Mouse (Mus musculus) MEL (cell line): ENCODE results near the gene Arrb1.

ENCODE experiments used
- BHLHE40 ChIP-seq: IDR thresholded peaks from 2 replicates; pipeline ENCODE4 v1.6.1; 2012; ENCODE audit warnings: low read depth, mild to moderate bottlenecking, inconsistent platforms, low read length, improper control_type of control experiment, borderline replicate concordance
- CHD1 ChIP-seq: IDR thresholded peaks from 2 replicates; pipeline ENCODE4 v1.6.1; 2012; ENCODE audit warnings: low read depth, mild to moderate bottlenecking, inconsistent platforms, low read length, improper control_type of control experiment
- CHD2 ChIP-seq: IDR thresholded peaks from 2 replicates; pipeline ENCODE4 v1.6.1; 2011; ENCODE audit warnings: low read length, improper control_type of control experiment
- CTCF ChIP-seq, 3 experiments: IDR thresholded peaks in 2 of 3; conservative IDR thresholded peaks in 1 of 3; 2 replicates each; pipeline ENCODE4 v1.5.1; 2011 to 2012; ENCODE audit warnings: low read length in 3 of 3, low read depth in 2 of 3, mild to moderate bottlenecking in 2 of 3, improper control_type of control experiment in 1 of 3, inconsistent platforms in 1 of 3, mixed read lengths in 1 of 3, moderate library complexity in 1 of 3; ENCODE audit not compliant: control insufficient read depth in 1 of 3, insufficient read depth in 1 of 3, poor library complexity in 1 of 3, severe bottlenecking in 1 of 3
- EP300 ChIP-seq, 2 experiments: IDR thresholded peaks; 2 replicates each; pipeline ENCODE4 v1.6.1; 2011; ENCODE audit warnings: improper control_type of control experiment in 2 of 2, low read length in 2 of 2, low read depth in 1 of 2, mild to moderate bottlenecking in 1 of 2
- GATA1 ChIP-seq: IDR thresholded peaks from 2 replicates; pipeline ENCODE4 v1.6.1; 2011; ENCODE audit warnings: low read depth, low read length, improper control_type of control experiment
- MYC ChIP-seq: IDR thresholded peaks from 2 replicates; pipeline ENCODE4 v1.6.1; 2011; ENCODE audit warnings: low read depth, mild to moderate bottlenecking, low read length, improper control_type of control experiment, moderate library complexity
- POLR2A ChIP-seq, 2 experiments: IDR thresholded peaks; 2 replicates each; pipeline ENCODE4 v1.6.1; 2011 to 2012; ENCODE audit warnings: low read length in 2 of 2, mild to moderate bottlenecking in 2 of 2, control low read depth in 1 of 2, improper control_type of control experiment in 1 of 2, low read depth in 1 of 2, moderate library complexity in 1 of 2; ENCODE audit not compliant: control insufficient read depth in 1 of 2, insufficient read depth in 1 of 2, poor library complexity in 1 of 2
- SMC3 ChIP-seq: IDR thresholded peaks from 2 replicates; pipeline ENCODE4 v1.6.1; 2011; ENCODE audit warnings: low read depth, low read length, improper control_type of control experiment
- TCF12 ChIP-seq: IDR thresholded peaks from 2 replicates; pipeline ENCODE4 v1.6.1; 2014; ENCODE audit warnings: low read depth, mild to moderate bottlenecking, inconsistent platforms, low read length, improper control_type of control experiment, moderate library complexity
- UBTF ChIP-seq: IDR thresholded peaks from 2 replicates; pipeline ENCODE4 v1.6.1; 2012; ENCODE audit warnings: low read depth, mild to moderate bottlenecking, inconsistent platforms, low read length, improper control_type of control experiment, moderate library complexity, borderline replicate concordance; ENCODE audit not compliant: insufficient read depth
- USF1 ChIP-seq: IDR thresholded peaks from 2 replicates; pipeline ENCODE4 v1.6.1; 2014; ENCODE audit warnings: low read depth, mild to moderate bottlenecking, inconsistent platforms, low read length, improper control_type of control experiment, moderate library complexity

GRCm38 (mm10) chr7:99565325-99565881, 30.1 kb downstream of the Arrb1 start:
- TF ChIP-seq BHLHE40 = no peak
- no peak for TF ChIP-seq USF1
- no peak for TF ChIP-seq CHD1
- no peak for TF ChIP-seq SMC3
- TF ChIP-seq TCF12 = no peak
- TF ChIP-seq CHD2 = no peak
- TF ChIP-seq CTCF (IDR thresholded peaks at IDR 0.05 in 2 of 3, conservative IDR thresholded peaks at IDR 0.05 in 1 of 3; ENCODE audit: control insufficient read depth in 1 of 3, insufficient read depth in 1 of 3, low read depth in 2 of 3, low read length in 3 of 3, poor library complexity in 1 of 3, severe bottlenecking in 1 of 3) = no peak
- no peak for TF ChIP-seq GATA1
- TF ChIP-seq POLR2A (IDR thresholded peaks at IDR 0.05; ENCODE audit: control insufficient read depth in 1 of 2, insufficient read depth in 1 of 2, low read depth in 1 of 2, low read length in 2 of 2, poor library complexity in 1 of 2) = no peak
- no peak for TF ChIP-seq EP300 (IDR thresholded peaks at IDR 0.05; ENCODE audit: low read depth in 1 of 2, low read length in 2 of 2)
- no peak for TF ChIP-seq MYC
- TF ChIP-seq UBTF = no peak
